In the genomic region with DNA sequence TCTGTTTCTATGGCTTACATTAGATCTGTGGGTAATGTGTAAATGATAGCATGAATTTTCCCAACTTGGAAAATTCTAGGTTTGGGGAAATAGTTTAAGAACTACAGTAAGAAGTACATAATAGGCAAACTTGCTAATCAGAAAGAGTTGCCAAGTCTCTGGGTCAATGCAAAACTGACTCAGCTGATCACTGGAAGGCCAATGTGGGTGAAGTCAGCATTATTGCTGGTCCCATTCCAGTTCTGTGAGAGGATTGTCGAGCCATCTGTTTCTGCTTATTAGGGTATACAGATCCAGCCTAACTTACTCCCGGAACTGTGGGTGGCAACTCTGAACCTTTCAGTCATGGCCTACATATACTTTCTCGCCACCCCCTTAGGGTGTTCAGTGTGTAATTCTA, we compare ENCODE assay signal across 22 mouse cellular contexts. TPM values are rescaled to one million over a fixed set of nuclear protein-coding genes. Genes with fewer than 3 reads are reported as not detected.
"Had no signal": no experiment of that assay in that cellular context is flagged by ENCODE, and none has a peak within 500 bp of the region (broad histone marks: within the 10 kb centered on the region; RNA-seq: fewer than 3 reads in every experiment).

No protein-coding gene starts in this region.

- DNase-seq: kidney, postnatal 14 days; kidney, postnatal 4 days; left cerebral cortex, postnatal 4 days; liver, postnatal 0 days; lung, embryonic 14.5 days; retina, postnatal 1 day; right cerebral cortex, postnatal 25 days; spleen, adult 18-20 months; thymus, postnatal 36 days had no signal

- H3K27me3 ChIP-seq: limb, embryonic 12.5 days; limb, embryonic 15.5 days; midbrain, embryonic 12.5 days; neural tube, embryonic 13.5 days; stomach, embryonic 15.5 days had no signal

- H3K9me3 ChIP-seq: limb, embryonic 12.5 days; limb, embryonic 15.5 days; midbrain, embryonic 12.5 days; neural tube, embryonic 13.5 days; stomach, embryonic 15.5 days had no signal

- H3K27ac ChIP-seq: limb, embryonic 12.5 days; limb, embryonic 15.5 days; liver, embryonic 14.5 days; macrophage; midbrain, embryonic 12.5 days; neural tube, embryonic 13.5 days; stomach, embryonic 15.5 days had no signal

- H3K9ac ChIP-seq: limb, embryonic 12.5 days; limb, embryonic 15.5 days; liver, embryonic 14.5 days; liver, postnatal 0 days; lung, embryonic 14.5 days; midbrain, embryonic 12.5 days; neural tube, embryonic 13.5 days; stomach, embryonic 15.5 days had no signal

- H3K36me3 ChIP-seq: limb, embryonic 12.5 days; limb, embryonic 15.5 days; midbrain, embryonic 12.5 days; neural tube, embryonic 13.5 days; stomach, embryonic 15.5 days had no signal

- H3K4me2 ChIP-seq: limb, embryonic 12.5 days; limb, embryonic 15.5 days; liver, embryonic 11.5 days; lung, embryonic 14.5 days; midbrain, embryonic 12.5 days; neural tube, embryonic 13.5 days; stomach, embryonic 15.5 days had no signal

- H3K4me1 ChIP-seq: limb, embryonic 12.5 days; limb, embryonic 15.5 days; midbrain, embryonic 12.5 days; neural tube, embryonic 13.5 days; stomach, embryonic 15.5 days had no signal

- ATAC-seq: liver, postnatal 0 days; lung, postnatal 0 days; midbrain, embryonic 16.5 days had no signal

- H3K4me3 ChIP-seq: limb, embryonic 12.5 days; limb, embryonic 15.5 days; midbrain, embryonic 12.5 days; myocyte; neural tube, embryonic 13.5 days; stomach, embryonic 15.5 days had no signal

RNA-seq across cellular contexts. Expression of gene Gabrg3, which starts 55.8 kb away (rescaled TPM):
- total RNA-seq: megakaryocyte, adult 5-6 weeks; monocyte, adult 5-6 weeks had no signal
- polyA plus RNA-seq: liver, postnatal 0 days; macrophage; myocyte had no signal
